Mouse (Mus musculus) splenic B cell, adult 2 months (primary cell): ENCODE measurements around the gene Chga.
A peak's percentile ranks its signal among the peaks of the same experiment; 100 is the strongest.

Experiments used
- DNase-seq: peaks from one replicate; pipeline ENCODE4 v3.0.0-alpha.2; 2011; ENCODE audit warnings: low read depth, low spot score
- H3K27me3 ChIP-seq: 2 replicates; pipeline ENCODE4 v1.6.1; 2012; ENCODE audit warnings: mild to moderate bottlenecking, low read length, moderate library complexity, mixed read lengths; ENCODE audit not compliant: control insufficient read depth, poor library complexity, insufficient read depth, severe bottlenecking
- H3K36me3 ChIP-seq: 2 replicates; pipeline ENCODE4 v1.6.1; 2012; ENCODE audit warnings: mild to moderate bottlenecking, low read length, moderate library complexity, mixed read lengths; ENCODE audit not compliant: control insufficient read depth, poor library complexity, insufficient read depth, severe bottlenecking

Gene Chga

DNA sequence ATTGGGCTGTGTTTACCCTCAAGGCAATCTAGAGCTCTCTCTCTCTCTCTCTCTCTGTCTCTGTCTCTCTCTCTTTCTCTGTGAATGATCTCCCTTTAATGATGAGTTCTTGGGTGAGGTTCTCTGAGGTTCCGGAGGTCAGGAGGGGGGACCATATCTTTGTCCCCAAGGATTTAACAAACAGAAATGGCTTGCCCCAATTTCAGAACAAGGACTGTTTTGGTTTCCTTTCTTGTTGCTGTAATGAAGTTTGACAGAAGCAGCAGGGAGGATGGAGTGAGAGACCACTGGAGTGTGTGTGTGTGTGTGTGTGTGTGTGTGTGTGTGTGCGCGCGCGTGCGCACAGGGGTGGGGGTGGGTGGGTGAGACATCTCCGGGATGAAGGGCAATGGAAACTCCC lies 13.6 kb upstream of the Chga start:
- DNase-seq: no peak
- Histone ChIP-seq H3K27me3 (no peaks in the 10 kb centered on the region), H3K36me3 (no peaks in the 10 kb centered on the region)

DNA sequence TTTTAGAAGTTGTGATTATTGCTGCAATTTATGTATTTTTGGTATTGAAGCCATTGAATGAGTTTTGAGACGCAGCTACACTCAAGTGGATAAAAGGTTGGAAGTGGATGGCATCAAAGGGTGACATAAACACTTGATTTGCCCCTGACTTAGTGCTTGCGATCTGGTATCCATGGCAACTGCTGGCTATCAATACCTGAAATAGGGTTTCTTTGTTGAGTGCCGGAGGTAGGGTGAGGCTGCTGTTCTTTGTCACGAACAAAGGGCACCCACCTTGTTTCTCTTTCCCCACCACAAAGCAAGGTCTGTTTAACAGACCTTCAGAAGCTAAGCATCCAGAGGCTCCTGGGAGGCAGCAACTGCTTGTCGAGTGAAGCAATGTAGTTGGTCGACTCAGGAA lies 9.6 kb upstream of the Chga start:
- H3K27me3 ChIP-seq: no peaks in the 10 kb centered on the region
- DNase-seq: no peak
- no peaks in the 10 kb centered on the region for H3K36me3 ChIP-seq

DNA sequence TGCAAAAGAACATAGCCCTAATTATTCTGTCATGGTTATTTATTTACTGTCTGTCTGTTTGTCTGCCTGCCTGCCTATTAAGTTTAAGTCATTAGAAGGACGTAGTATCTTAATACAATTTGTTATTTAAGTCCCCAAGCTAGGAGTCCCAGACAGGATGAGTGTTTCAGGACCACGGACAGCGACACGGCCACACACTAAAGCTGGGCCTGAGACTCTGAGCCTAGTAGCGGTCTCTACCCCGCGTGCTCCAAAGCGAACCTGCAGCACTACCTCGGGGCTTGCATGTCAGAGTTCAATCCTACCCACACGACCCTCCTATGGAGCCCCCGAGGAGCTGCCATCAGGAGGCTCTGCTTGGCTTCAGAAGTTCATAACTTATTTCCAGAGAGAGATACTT lies 4.2 kb upstream of the Chga start:
- Histone ChIP-seq H3K27me3 (no peaks in the 10 kb centered on the region), H3K36me3 (no peaks in the 10 kb centered on the region)
- peak; percentile 78 for DNase-seq

DNA sequence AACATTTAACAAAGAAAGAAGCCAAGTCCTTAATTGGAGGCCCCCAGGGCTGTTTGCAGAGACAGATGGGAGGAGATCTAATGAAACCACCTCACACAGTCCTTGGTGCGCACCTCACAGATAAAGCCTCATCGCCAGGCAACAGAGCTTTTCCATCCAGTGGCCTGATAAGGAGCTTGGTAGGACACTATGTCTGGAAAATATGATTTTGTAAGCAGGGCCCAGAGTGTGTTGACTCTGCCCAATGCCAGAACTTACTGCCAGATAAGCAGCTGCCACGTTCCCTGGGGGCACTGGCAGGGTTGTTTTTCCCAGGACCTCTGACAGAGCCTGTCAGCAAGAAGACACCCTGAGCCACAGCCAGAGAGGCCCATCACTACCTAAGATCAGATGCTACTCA lies 3.6 kb upstream of the Chga start:
- H3K36me3 ChIP-seq: no peaks in the 10 kb centered on the region
- no peaks in the 10 kb centered on the region for H3K27me3 ChIP-seq
- DNase-seq: no peak

DNA sequence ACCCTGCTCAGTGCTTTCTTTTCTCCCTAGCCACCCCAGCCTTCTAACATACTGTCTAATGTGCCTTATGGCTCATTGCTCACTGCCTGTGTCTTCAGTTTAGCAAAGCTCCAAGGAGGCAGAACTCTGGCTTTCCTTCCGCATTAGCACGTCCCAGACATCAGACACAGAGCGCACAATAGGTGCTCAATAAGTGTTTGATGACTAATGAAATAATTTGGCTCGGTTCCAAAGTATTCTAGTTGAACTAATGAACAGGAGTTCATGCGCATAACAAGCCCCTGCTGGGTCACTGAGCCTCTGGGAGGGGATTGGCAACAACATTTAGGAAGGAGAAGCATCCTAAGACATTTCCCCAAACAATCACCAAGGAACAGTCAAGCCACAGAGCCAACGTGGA lies 2.8 kb upstream of the Chga start:
- H3K27me3 ChIP-seq: no peaks in the 10 kb centered on the region
- no peak for DNase-seq
- H3K36me3 ChIP-seq: no peaks in the 10 kb centered on the region

DNA sequence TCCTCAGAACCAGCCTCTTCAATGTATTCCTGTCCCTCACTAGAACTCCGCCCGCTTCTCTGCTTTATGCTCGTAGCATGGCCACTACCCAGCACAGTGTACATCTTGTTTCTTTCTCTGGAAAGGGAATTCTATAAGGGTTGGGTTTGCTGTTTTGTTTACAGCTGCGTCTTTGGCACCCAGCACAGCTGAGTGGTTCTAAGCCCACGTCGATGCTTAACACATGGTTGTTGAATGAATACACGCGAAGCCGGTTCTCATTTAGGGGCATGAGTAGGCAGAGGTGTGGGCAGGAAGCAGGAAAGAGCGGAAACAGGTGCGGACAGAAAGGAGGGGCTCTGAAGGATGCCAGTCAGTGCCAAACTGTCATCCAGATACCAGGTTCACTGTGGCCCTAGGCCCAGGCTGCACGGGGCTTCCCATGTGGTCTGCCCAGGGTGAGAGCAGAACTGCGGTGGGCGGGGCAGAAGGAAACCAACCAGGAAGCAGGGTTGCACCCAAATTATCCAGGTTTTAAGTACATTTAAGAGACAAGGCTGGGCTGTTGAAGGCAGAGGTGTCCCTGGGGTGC lies 979 bp upstream of the Chga start:
- H3K36me3 ChIP-seq: no peaks in the 10 kb centered on the region
- DNase-seq: no peak

DNA sequence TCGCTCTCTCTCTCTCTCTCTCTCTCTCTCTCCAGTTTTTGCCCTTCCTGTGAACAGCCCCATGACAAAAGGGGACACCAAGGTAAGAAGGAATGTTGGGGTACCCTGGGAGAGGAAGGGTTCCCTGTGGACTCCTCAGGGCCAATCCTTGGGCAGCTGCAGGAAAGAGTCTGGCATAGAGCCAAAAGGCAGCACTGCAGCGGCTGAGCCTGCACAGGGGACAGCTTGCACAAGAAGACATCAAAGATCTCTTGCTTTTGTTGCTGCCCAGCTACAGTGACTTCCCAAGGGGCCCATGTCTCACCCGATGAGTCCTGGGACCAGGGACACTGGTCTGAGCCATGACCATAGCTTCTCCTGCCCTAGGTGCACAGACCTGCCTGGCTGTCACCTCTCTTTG lies 1.1 kb downstream of the Chga start:
- Histone ChIP-seq H3K27me3 (no peaks in the 10 kb centered on the region), H3K36me3 (no peaks in the 10 kb centered on the region)
- DNase-seq: no peak

More for the DNA sequence above, 979 bp upstream of the Chga start:
- no peaks in the 10 kb centered on the region for H3K27me3 ChIP-seq

DNA sequence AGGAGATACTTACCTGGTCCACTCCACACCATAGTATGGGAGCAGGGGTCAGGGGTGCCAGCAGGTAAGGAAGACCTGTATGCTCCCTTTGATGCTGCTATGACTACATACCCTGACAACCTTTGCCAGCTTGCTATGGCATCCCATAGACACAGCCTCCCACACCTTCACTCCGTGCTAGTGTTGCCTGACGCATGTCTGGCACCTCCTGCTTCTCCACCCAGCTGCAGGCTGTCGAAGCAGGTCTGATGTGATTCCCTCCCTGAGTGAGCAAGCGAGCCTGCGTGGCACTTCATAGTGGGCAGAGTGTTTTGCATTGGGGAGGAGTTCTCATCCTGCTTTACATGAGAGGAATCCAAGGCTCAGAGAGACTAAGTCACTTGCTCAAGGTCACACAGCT lies 2.6 kb downstream of the Chga start:
- DNase-seq: no peak
- Histone ChIP-seq H3K36me3 (no peaks in the 10 kb centered on the region), H3K27me3 (no peaks in the 10 kb centered on the region)

DNA sequence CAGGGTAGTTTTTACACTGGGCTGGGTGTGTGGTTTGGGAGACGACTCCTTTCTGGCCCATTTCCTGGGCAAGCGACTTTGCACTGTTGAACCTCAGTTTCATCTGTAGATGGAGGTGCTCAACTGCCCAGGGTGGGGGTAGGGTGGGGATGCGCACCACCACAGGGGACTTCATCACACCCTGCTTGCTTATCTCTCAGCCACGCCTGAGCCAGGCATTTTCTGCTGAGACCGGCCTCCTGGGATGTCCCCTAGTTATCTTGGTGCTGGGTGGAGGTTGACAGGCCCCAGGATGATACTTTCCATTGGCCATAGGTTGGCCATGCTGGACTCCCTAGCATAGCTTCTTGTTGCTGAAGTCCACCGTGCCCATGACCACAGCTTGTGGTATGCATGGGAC lies 10.3 kb downstream of the Chga start:
- Histone ChIP-seq H3K27me3 (no peaks in the 10 kb centered on the region), H3K36me3 (no peaks in the 10 kb centered on the region)
- DNase-seq: no peak

DNA sequence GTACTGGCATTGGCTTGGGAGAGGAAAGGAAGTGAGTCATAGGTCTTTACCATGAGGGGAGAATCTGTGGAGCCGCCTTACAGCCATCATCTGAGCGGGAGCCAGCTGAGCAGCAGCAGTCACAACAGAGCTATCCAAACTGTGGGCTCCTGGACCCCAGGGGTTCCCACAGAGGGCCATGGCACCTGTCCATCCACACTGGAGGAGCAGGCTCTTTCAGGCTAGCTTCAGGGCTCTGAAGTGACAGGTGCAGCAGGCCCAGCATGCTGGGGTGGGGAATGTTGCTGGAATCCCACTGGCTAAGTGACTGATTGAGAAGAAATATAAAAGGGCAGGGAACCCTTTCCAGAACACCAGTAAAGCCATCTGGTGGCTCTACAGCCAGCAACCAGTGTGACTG lies 12.2 kb downstream of the Chga start:
- no peak for DNase-seq
- Histone ChIP-seq H3K36me3 (no peaks in the 10 kb centered on the region; the same call in 1 of the 2 replicates), H3K27me3 (no peaks in the 10 kb centered on the region)

DNA sequence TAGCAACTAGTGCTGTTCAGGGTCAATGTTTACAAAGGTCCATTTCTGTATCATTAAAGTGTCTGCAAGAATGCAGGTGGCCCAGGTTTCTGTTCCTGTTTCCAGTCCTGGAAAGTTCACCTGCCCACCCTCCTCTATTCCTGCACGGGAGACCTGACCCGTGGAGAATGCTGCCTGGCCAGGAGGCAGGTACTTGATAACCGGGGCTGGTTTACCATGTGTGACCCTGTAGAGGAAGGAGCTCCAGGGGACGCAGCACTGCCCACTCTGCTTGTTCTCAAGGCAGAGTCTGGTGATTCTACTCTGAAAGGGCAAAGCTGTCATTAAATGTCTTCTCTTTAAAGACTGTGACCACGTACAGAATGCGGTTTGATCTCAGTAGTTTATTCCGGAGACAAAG lies 13.4 kb downstream of the Chga start:
- Histone ChIP-seq H3K27me3 (no peaks in the 10 kb centered on the region), H3K36me3 (no peaks in the 10 kb centered on the region; the same call in 1 of the 2 replicates)
- DNase-seq: peak; percentile 32

DNA sequence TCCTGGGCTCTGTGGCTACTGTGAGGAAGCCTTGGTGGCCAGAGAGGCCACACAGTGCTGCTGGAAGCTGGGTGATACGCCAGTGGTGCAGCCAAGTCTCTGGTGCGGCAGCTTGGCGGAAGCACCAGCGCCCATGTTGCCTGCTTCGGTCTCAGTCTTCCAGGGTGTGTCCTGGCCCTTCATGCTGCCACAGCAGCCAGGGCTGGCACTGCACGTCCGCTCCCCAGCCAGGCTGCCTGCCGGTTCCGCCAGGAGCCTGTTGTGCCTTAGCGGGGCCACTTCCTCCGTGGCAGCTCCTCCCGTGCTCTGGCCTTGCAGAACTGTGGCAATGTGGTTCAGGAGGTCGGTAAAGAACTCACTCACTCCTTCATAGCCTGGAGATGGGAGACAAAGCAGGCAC lies 15.3 kb downstream of the Chga start:
- DNase-seq: no peak
- Histone ChIP-seq H3K36me3 (no peaks in the 10 kb centered on the region; the same call in 1 of the 2 replicates), H3K27me3 (no peaks in the 10 kb centered on the region)

DNA sequence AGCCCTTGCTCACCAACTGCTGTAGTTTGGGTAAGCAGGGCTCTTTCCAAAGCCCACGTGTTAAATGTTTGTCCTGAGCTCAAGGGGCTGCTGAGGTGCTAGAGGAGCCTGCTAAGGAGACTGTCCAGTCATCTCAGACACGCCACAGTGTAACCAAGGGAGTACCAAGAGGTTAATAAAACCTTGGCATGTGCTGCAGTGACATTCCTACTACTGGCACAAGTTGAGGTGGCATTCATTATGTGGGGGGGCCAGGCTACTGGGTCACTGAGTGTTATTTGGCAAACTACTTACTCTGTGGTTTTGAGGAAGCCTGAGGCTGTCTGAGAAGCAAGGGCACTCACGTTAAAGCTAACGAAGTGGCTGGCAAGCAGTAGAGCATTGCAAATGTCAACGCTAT lies 16.0 kb downstream of the Chga start:
- H3K27me3 ChIP-seq: no peaks in the 10 kb centered on the region
- DNase-seq: no peak
- no peaks in the 10 kb centered on the region; the same call in 1 of the 2 replicates for H3K36me3 ChIP-seq

DNA sequence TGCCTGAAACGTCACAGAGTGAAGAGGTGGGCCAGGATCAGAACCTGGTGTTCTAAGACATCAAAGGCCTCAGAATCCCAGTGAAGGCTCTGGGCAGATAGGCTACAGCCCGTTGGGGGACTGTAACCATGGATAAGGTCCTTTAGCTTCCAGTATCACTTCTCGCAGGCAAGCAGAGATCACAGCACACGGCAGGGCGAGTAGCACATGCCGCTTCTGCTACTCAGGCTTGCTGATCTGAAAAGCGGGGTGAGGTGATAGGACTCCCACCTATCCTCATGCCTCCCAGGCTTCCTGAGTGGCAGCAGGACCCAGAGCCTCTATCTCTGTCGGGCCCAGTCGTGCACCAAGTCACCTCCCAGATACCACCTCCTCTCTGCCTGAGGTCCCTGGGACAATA lies 16.9 kb downstream of the Chga start:
- Histone ChIP-seq H3K36me3 (no peaks in the 10 kb centered on the region; the same call in 1 of the 2 replicates), H3K27me3 (no peaks in the 10 kb centered on the region)
- no peak for DNase-seq

DNA sequence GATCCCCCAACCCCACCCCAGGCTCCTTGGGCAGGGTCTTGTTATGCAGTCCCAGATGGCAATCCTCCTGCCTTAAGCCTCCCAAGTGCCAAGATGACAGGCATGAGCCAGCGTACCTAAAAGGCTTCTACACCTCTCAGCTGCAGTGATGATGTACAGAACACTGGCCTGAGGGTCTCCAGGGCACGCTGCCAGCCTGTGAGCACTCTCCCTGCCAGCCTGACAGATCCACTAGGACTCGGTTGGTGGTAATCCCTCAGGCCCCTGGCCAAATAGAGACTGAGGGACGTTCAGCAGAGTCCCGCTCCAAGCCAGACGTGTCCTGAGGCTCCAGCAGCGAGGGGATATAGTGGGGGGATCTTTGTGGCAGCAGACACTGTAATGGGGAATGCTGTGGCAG lies 18.3 kb downstream of the Chga start:
- no peak for DNase-seq
- no peaks in the 10 kb centered on the region for H3K27me3 ChIP-seq

More for the DNA sequence above, 18.3 kb downstream of the Chga start:
- peaks cover 2% of the 10 kb centered on the region; the same call in 1 of the 2 replicates for H3K36me3 ChIP-seq
